Mouse (Mus musculus) thymus, adult 18-20 months (tissue): ENCODE measurements around the gene Gdf15.

Source experiments
- DNase-seq, 2 experiments: peaks; one replicate each; pipeline ENCODE4 v3.0.0; 2022; ENCODE audit warnings: mixed read lengths in 2 of 2

Gene Gdf15

DNA sequence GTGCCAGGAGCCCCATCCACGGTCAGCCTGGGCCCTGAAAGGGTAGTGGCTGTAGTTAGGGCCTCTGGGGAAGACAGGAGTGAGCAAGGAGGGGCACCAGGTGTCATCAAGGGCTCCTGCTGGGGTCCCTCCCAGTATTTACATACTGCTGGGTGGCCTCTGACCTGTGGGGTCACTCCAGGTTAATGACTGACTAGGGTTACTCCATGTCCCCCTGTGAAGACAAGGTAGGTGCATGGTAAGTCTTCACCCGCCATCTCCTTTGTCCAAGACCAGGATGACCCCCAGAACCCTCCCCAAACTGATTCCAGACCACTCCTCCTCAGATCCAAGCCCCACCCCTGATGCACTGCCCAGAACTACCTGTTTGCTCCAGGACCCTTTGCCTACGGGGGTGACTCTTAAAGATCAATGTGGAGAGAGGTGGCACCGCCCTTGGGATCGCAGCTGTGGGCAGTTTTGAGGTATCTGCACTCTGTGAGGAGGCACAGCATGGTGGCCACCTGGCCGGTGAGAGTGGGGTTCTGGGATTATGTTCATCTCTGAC lies at the start of gene Gdf15:
Gene Gdf15, minus strand, starts transcription at position 111 of the 547 bp plus-strand sequence.
- no peak for DNase-seq

DNA sequence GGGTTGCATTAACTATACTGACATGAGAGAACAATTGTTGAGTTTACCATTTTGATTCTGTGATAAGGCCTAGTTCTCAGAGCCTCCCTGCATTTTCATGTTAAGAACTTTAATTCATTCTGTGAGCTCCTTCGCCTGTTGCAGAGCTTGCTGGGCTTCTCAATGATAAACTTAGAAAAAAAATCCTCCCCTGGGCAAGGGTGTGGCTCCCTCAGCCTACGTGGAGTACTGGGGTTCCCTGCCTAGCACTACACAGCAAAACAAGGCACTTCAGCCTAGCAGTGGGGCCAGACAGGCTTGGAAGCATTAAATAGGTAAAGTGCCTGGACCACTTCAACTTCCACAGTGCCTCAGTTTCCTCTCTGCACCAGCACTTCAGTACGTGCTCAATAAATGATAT lies 49.2 kb upstream of the Gdf15 start:
- no peak for DNase-seq

DNA sequence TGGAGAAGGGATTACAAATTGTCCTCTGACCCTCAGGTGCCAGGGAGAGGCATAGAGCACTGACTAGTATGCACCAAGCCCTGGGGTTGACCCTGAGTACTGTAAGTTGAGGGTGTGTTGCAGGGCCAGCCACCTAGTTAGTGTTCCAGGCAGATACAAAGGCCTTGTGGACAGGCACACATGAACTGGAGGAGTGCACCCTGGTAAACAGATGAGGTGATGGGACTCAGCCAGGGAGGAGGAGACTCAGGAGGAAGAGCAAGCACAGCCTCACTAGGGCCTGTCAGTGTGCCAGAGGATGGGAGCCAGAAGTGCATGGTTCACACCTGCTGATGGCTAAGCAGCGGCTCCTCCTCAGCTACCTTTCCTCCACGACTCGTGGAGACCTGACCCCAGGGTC lies 47.8 kb upstream of the Gdf15 start:
- DNase-seq, result no peak

DNA sequence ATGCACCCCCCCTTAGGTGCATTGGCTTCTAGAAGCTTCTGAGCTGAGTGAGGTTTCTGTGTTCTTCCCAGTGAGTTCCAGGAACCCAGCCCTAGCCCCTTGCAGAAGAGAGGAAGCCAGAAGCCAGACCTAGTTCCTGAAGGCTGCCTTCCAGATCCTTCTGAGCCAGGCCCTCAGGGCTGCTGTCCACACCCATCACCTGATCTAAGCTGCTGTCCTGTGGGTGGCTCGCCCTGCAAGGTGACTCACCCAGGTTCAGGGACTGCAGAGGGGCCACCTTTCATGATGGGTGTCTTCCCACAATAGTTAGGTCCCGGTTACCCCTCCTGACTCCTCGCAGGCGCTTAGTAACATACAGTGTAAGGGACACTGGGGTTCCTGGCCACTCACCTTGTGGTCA lies 47.1 kb upstream of the Gdf15 start:
- no peak for DNase-seq

DNA sequence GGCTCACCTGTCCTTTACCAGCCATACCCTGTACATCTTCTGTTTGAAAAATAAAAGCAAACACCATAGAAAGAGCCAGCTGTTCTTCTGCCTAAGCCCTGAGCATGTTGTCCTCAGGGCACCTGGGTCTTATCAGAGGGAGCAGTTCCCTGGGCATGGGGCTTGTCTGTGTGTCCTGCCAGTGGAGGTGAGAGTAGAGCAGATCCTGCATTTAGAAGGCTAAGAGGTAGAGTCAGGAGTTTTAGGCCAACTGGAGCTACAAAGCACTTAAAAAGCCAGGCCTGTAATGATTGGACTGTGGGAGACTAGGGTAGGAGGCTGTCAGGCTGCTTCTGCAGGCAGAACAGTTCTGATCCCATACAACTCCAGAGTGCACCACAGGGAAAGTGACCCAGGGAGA lies 46.4 kb upstream of the Gdf15 start:
- no peak for DNase-seq

DNA sequence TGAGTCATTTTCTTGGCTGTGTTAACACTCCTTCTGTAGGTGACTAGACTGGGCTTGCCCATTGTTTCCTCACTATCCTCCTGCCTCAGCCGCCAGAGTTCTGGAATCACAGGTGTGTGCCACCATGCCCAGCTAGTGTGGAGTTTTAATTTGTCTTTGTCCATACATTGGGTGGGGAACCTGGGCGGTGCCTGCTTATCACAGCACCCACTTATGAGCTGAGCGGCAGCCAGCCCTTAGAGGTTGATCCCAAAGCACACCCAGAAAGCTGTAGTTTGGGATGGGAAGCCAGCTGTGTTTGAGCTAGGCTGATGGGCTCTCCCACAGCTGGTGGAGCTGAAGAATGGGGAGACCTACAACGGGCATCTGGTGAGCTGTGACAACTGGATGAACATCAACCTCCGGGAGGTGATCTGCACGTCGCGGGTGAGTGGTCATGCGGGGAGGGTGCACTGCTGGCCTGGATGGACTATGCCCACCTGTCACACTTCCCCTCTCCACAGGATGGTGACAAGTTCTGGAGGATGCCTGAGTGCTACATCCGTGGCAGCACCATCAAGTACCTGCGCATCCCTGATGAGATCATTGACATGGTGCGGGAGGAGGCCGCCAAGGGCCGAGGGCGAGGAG lies 45.3 kb upstream of the Gdf15 start:
- DNase-seq, result no peak

DNA sequence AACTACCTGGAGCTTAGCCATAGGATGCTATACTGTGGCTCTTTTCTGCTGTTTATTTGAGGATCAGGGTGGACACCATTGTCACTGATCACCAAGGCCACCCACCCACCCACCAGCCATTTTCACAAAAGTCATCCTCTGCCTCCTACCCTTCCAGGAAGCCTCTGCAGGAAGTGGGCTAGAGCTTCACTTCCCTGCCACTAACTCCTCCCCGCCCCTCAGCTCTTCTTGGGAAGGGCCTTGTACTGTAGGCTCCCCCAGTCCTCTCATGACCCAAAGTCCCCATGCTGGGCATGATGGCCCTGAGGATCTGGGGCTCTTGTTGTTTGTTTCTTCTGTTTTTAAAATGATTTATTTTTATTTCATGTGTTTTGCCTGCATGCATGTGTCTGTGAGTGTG lies 43.1 kb upstream of the Gdf15 start:
- DNase-seq, result peak; percentile 53 to 73

DNA sequence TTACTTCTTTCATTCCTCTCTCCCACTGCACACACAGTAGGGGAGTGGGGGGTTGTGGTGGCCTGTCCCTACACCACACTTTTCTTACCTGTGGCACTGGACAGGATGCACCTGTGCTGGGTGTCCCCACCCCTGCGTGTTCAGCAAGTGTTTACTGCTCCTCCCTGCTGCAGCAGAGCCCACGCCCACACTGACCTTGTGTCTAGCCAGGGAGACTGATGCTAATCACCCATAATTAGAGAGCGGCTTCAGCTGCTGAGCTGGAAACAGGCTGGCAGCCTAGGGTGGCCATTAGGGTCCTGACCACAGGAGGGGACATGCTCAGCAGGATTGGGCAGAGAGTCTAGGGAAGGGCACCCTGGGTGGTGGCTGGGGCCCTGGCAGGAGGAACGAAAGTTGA lies 42.5 kb upstream of the Gdf15 start:
- no peak for DNase-seq

DNA sequence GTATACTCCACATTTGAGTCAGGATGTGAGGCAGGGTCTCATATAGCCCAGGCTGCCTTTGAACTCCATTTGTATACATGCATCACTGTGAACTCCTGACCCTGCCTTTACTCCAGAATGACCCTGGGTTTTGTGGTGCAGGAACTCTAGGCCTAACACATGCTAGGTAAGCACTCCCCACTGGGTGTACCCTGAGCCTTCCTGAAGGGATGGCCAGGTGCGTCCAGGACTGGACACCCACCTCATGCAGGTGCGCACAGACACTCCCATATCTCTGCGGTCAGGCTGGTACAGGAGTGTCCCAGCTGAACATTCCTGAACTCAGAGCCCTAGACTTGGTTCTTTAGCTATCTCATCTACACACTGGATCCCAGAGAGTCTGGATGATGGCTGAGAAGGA lies 41.9 kb upstream of the Gdf15 start:
- DNase-seq, result no peak

DNA sequence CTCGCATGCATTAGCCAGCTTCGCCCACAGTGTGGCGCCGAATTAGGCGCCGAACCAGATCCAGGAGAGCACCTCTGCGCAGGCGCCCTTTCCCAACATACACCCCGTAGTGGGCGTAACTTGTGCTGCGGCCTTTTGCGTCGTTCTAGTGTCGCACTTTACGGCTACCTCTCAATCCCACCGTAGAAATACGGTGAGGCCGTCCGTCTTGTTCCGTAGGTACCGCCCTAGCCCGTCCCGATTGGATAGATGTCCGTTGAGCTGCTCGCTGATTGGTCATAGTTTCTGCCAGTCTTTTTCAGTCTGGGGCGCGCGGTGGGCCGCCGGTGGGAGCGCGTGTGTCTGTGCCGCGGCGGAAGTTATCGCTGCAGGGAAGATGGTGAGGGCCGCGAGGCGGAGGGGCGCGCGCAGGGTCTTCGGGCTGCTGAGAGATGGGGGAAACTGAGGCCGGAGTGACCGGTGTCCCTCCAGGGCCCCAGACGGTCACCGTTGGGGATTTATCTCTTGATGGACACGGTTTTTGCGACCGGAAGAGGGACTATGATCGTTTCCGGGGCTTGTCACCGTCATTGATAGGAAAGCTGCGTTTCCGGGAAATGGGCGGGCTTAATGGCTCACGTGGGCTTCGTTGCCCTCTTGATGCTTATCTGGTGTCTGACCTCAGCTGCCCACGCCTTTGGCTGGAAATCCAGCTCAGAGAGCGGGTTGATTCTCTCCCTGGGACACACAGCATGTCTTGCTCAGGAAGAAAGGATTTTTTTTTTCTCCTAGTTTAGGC lies 41.0 kb upstream of the Gdf15 start, which contains the start of gene Lsm4:
Gene Lsm4, plus strand, starts transcription at position 170 of the 778 bp plus-strand sequence.
- DNase-seq, result peak; percentile 95 to 98

DNA sequence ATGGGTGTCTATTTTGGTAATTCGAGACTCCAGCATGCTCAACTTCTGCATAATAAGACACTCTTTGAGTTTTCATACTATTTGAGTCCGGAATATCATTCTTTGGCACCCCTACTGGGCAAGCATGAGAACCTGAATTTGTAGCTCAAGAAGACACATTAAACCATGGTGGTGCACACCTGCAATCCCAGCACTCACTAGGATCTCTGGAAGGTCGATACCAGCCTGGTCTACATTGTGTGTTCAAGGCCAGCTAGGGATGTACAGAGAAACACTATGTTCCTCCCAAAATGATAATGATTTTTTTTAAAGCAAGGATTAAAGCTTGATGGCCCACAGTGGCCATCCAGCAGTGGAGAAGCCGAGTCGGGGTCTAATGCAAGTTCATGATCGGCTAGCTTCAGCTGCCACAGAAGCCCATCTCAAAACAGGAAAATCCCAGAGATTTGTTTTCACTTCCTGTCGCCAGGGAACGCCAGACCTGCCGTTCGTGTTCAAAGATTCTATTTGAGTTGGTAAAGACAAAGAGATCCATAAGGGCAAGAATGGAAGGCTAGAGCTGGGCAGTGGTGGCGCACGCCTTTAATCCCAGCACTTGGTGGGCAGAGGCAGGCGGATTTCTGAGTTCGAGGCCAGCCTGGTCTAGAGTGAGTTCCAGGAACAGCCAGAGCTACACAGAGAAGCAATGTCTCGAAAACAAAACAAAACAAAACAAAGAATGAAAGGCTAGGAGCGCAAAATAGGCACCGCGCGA lies 40.2 kb upstream of the Gdf15 start:
- no peak for DNase-seq

DNA sequence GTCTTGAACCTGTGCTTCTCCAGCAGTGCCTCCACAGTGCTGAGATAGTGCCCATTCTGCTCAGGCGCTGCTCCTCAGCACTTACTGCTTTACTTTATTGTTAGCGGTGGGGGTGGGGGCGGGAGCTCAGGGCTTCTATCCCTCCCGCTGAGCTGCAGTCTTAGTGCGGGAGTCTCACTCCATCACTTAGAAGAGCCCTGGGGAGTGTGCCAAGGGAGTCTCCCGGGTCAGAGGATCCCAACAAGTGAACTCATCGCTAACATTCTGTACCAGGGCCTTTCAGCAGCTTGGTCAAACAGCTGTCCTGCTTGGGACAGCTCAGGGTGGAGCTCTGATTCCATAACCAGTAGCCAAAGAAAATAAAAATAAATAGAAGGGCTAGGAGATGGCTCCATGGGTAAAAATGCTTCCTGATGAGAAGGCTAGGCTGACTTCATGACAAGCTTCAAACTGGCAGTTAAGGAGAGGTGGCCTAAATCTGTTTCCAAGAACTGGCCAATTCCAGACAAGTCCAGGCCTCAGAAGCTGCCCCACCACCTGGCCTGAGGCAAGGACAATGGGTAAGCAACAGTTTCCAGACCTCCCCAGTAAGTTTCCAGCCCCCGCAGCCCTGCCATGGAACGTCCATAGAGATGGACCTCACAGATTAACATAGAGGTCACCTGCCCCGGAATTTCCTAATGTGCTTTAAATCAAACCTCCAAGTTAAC lies 39.5 kb upstream of the Gdf15 start:
- no peak for DNase-seq

DNA sequence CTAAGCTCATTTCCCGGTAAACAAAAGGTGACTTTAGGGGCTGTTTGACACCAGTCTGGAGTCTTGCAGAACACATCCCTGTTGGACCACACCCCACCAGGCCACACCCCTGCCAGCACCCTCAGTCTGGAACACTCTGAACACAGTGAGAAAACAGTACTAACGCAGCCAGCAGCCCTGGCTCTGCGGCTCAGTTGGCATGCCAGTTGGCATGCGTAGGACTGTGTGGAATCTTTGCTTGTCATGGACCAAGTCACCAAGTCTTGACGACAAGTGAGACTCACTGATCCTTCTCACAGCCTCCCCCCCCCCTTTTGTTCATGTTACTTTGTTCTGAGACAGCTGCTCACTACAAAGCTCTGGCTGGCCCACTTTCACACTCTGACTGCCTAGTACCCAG lies 34.8 kb upstream of the Gdf15 start:
- DNase-seq, result no peak

DNA sequence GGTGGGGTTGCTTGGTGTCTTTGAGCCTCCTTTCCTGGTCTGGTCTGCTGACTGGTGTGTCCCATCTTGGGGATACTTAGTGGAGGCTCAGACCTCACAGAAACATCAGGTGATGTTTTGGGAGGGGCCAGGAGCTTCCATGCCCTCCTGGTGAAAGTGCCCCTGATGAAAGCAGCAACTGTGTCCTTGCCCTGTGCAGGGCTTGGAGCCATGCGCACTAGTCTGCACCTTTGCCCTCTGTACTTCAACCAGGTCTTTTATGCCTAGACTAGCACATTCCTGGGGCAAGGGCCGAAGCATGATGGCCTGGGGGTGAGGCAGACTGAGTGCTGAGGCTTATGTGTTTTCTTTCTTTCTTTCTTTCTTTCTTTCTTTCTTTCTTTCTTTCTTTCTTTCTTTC lies 33.3 kb upstream of the Gdf15 start:
- DNase-seq, result no peak

DNA sequence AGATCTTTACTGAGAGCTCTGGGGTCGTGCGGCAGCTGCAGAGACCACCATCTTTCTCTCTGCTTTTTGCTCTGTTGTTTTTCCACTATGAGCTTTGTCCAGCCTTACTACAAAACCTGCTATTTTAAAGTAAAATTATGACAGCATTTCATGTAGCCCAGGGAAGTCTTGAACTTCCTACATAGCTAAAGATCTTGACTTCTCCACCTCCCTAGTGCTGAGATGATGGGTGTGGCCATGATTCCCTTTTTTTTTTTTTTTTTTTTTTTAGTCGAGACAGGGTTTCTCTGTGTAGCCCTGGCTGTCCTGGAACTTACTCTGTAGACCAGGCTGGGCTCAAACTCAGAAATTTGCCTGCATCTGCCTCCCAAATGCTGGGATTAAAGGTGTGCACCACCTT lies 32.4 kb upstream of the Gdf15 start:
- no peak for DNase-seq

DNA sequence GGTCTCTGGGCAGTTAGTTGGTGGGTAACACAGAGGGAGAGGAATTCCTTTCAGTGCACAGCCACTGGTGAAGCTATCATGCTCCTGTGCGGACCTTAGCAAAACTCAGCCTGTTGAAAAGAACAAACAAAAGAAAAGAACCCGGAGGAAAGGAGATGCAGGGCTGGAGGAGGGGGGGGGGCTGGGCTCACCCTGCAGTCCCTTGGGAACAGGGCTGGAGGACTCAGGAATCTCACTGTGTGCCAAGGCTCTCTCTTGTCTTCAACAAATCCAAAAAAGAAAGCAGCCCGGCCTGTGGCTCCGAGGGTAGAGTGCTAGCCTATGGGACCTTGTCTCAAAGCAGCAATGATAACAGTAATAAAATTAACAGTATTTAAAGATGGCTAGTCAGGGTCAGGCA lies 31.4 kb upstream of the Gdf15 start:
- no peak for DNase-seq

DNA sequence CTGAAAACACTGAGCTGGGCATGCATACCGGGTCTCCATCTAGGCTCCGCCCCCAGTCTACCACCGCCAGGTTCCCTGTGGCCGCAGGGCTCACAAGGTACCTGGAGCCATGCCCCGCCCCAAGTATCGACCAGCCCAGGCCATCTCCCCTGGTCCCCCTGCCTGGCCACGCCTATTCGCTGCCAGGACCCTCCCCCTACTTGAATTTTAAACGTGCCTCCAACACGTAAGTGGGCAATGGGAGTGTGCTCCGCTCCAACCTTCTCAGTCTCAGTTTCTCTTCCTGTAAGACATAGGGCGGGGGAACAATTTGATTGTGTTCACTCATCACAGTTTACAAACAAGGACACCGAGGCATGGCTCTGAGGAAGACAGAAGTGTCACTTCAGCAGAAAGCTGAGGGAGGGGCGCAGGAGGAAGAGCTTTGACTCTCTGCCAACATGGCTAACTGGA lies 28.0 kb upstream of the Gdf15 start, which contains the start of gene Pgpep1:
Gene Pgpep1, minus strand, starts transcription at position 116 of the 453 bp plus-strand sequence.
- DNase-seq, result peak in 1 of 2 experiments; percentile 48

DNA sequence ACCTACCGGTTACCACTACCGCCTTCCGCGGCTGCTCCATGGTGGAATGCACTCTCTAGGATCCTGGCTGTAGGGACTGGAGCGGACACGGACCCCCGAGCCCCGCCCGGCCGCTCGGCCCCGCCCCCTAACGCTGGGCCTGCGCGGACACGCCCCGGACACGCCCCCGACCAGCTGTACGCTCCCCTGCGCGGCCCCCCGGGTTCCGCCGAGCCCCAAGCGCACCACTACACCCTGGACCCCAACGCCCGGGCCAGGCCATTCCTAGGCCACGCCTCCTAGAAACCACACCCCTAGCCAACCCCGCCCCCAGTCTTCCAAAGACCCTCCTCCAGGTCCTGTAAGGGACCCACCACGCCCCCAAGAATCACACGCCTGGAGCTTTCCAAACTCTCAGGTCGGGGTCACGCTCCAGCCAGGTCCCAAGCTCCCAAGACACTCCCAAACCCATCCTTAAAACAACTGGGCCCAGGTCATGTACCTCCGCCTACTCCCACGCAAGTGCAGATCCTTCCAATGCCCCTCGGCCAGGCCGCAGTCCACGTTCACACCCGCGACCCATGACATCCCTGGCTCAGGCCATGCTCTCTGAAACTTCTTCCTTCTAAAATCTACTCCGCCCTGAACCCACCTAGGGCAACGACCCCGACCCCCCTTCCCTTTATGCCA lies 27.5 kb upstream of the Gdf15 start:
- peak; percentile 80 to 83 for DNase-seq

DNA sequence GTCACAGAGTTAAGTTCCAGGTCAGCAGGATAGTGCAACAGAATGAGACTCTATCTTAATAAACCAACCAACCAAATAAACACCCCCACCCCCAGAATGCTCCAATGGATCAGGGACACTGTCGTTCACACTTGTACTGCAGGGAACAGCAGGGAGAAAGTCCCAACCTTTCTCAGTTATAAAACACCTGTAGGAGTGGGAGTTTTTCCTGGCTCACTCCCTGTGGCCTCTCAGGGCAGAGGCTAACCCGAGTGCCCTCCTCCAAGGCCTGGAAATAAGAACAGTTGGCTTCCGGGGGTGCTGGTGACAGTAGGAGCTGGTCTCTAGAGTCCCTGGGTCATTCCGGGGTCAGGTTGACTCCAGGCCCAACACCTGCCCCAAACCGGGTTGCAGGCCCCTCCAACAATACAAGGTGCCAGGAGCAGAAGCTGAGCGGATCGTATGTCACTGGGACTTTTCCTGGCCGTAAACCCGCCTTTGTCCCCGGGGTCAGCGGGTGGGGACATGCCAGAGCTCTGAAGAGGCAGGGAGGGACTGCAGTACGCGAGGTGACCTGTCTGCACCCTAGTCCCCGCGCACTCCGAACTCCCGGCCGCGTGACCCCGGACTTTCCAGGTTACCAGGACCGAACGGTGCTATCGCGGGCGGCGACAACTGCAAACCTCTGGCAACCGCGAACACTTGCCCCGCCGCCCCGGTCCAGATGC lies 26.8 kb upstream of the Gdf15 start:
- DNase-seq, result no peak

DNA sequence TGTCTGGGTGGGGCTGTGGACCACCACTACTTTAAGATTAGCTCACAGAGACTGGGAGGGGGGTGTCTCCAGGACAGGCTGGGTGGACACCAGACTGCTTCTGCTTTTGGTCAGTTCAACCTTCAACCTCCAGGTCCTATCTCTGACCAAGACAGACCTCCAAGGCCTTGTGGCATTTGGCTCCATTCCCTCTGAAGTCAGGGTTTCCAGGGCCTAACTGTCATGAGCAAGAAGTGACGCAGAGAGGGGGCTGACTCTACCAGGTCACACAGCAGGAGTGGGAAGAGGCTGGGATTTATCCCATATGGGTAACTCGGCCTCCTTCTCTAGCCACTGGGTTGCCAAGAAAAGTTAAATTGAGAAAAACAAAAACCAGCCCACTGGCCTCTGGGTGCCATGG lies 25.5 kb upstream of the Gdf15 start:
- DNase-seq, result no peak

DNA sequence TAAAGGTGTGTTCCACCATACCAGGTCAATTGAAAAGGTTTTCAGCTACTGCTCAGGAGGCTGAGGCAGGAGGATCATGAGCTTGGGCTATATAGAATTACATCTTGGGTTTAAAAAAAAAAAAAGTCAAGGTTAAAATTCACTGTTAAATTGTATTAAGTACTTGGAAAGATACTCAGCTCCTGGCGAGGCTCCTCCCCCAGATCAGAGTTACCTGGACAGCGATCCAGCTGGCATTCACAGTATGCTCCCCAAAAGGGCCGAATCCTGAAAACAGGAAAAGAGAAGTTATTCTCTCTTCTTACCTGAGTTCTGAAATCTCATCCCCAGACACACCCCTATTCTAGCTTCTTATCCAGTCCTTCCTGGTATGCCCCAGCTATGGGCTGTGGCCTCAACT lies 25.0 kb upstream of the Gdf15 start:
- no peak for DNase-seq
